Mouse (Mus musculus) embryonic fibroblast, embryonic 13.5 days (primary cell): ENCODE results near the gene Cdkl2. TPM values are rescaled to one million over a fixed set of nuclear protein-coding genes. Genes with fewer than 3 reads are reported as not detected.

ENCODE experiments used
- H3K27ac ChIP-seq: 2 replicates; pipeline ENCODE4 v1.5.1; 2012; ENCODE audit warnings: low read length, control low read depth, inconsistent platforms; ENCODE audit not compliant: insufficient read depth
- H3K4me1 ChIP-seq: 2 replicates; pipeline ENCODE4 v1.6.1; 2011; ENCODE audit warnings: low read length; ENCODE audit not compliant: control insufficient read depth, insufficient read depth
- H3K4me3 ChIP-seq: 2 replicates; pipeline ENCODE4 v1.5.1; 2011; ENCODE audit warnings: mild to moderate bottlenecking, control low read depth, low read length; ENCODE audit not compliant: insufficient read depth
- CTCF ChIP-seq: IDR thresholded peaks from 2 replicates; pipeline ENCODE4 v1.5.1; 2011; ENCODE audit warnings: mild to moderate bottlenecking, control low read depth, low read length, moderate library complexity, borderline replicate concordance; ENCODE audit not compliant: insufficient read depth
- POLR2A ChIP-seq: IDR thresholded peaks from 2 replicates; pipeline ENCODE4 v1.6.1; 2011; ENCODE audit warnings: low read depth, mild to moderate bottlenecking, control low read depth, low read length, moderate library complexity
- polyA plus RNA-seq: library from polyadenylated mRNA; stranded (reverse); fragments of >200 nt; gene quantifications from 2 replicates; pipeline ENCODE4 v1.2.4, GENCODE M21; 2011; ENCODE audit warnings: low read depth; ENCODE audit not compliant: missing spikeins, insufficient read length

Cdkl2 gene
- polyA plus RNA-seq, result 3.2 and 4.7 TPM in 2 replicates

DNA sequence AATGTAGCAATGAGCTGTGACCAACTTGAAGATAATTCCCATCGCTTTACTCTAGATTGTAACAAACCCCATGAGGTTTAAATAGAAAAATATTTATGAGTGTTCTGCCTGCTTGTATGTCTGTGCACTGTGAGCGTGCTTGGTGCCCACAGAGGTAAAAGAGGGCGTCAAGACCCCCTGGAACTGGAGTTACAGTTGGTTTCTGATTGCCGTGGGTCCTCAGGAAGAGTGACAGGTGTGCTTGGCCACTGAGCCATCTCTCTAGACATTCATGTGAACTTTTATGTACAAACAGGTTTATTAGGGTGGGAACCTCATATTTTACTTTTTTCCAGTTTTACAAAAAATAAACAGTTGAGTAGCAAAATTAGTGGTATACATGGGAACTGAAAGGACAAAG lies at the start of gene Cdkl2:
TSS of gene Cdkl2 (minus strand) at position 101 of the 400 bp plus-strand sequence.
- Histone ChIP-seq H3K27ac (no peak within 1 kb of the TSS), H3K4me1 (no peaks in the 10 kb centered on the region), H3K4me3 (peak within 1 kb of the TSS; percentile 70)
- TF ChIP-seq POLR2A, result no peak
- TF ChIP-seq CTCF, result no peak

- TF ChIP-seq CTCF, result no peak
- H3K4me1 ChIP-seq, result no peaks in the 10 kb centered on the region
- no peak overlapping the region for H3K27ac ChIP-seq
- no peak overlapping the region for H3K4me3 ChIP-seq
Measured at GRCm38 (mm10) chr5:92087469-92087868, 43.8 kb upstream of the Cdkl2 start.

DNA sequence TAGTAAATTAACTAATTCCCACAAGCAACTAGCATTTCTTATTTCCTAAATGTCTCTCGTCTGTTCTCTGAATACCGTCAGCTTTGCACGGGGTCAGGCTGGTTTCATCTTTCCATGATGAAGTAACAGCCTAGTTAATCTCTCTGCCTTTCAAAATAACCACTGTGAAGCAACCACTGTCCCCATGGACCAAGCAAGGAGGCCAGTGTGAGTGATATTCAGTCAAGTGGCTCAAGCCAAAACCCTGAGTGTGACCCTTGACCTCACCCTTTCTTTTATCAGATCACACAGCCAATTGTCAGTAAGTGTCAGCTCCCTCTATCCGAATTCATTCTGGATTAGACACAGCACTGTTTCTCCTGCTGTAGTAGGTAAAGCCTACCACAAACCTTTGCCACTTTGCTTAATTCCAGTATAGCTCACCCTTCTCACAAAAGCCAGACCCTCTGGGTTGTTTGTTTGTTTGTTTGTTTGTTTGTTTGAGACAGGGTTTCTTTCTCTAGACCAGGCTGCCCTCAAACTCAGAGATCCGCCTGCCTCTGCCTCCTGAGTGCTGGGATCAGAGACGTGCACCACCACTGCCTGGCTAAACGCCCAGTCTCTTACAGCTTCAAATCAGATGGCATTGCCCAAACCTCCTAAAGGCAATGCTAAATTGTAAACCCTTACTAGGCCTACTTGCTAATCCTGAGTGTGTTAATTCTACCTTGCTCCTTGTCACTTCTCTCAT lies 42.3 kb upstream of the Cdkl2 start:
- TF ChIP-seq CTCF (no peak), POLR2A (no peak)
- H3K4me3 ChIP-seq, result no peak overlapping the region
- no peak overlapping the region for H3K27ac ChIP-seq

DNA sequence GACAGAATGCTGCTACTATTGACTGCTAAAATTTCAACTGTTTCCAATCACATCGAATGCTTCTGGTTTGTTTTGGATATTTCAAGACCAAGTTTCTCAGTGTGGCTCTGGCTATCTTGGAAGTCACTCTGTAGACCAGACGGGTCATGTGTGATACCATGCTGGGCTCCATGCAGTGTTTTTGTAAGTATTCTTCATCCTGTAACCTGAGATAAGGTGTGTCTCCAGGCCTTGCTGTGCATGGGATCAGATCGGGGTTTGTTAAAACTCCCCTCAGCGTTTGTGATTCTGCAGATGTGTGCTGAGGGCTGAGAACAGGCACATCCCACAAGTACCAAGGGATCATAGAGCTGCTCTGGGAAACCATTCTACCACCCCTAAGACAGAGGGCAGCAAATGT lies 41.6 kb upstream of the Cdkl2 start:
- Histone ChIP-seq H3K4me1 (peaks cover 6% of the 10 kb centered on the region), H3K27ac (no peak overlapping the region), H3K4me3 (no peak overlapping the region)
- TF ChIP-seq CTCF (no peak), POLR2A (no peak)

More for the DNA sequence above, 42.3 kb upstream of the Cdkl2 start:
- H3K4me1 ChIP-seq, result peaks cover 3% of the 10 kb centered on the region

DNA sequence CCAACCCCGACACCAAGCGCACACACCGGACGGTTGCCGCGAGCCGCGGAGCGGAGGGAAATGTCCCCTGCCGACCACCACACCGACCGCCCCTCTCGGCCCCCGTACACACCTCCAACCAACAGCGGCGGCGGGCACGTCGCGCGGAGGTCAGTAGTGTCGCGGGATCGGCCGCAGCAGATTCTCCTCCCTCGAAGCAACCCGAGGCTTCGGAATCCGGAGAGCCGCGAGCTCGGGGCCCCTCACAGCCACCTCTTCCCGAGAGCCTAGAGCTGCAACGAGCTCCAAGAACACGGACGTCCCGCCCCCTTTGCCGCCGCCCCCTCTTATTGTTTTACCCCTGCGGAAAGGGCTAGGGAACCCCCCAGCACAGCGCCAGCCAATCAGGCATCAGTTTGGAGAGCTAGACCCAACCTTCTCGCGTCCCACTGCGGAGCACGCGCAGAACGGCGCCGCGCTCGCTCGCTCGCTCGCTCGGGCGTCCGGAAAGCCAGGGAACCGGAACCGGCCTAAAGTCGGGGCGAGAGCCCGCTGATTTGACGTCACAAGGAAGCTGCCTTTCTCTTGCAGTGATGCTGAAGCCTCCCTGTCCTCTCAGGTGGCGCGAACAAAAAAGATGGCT lies 39.8 kb upstream of the Cdkl2 start, which contains the start of gene G3bp2:
TSS of gene G3bp2 (minus strand) at position 303 of the 622 bp plus-strand sequence.
- Histone ChIP-seq H3K4me3 (peak within 1 kb of the TSS; percentile 91), H3K4me1 (peaks cover 8% of the 10 kb centered on the region), H3K27ac (peak within 1 kb of the TSS; percentile 79)
- TF ChIP-seq CTCF, result no peak
- peak; percentile 66 for TF ChIP-seq POLR2A

DNA sequence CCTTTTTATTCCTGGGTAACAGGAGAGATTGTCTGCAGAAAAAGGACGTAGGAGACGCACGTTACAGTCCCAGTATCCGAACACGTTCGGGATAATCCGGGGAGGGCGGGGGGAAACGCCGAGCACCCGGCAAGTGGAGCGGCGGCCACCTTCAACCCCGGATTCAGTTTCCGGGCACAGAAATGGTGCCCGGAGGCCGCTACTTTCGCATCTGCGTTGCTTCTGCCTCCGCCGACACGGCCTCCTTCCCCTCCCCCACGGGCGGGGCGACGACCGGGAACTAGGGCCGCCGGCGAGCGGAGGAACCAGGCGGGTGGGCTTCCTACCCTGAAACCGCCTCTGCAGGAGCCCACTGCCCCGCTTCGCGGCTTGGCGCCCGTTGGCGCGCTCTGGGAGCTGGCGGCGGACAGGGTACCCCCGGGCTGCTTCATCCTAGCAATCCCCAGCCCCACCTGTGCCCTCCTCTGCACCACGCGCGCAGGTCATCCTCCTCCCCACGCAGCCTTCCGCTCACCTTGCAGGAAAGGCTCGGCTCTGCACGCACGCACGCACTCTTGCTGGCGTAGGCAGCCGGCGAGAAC lies 39.2 kb upstream of the Cdkl2 start:
- TF ChIP-seq CTCF (no peak), POLR2A (no peak; the same call in none of the 2 replicates)
- H3K4me1 ChIP-seq, result peaks cover 8% of the 10 kb centered on the region
- peak overlapping the region; percentile 91 for H3K4me3 ChIP-seq
- H3K27ac ChIP-seq, result peak overlapping the region; percentile 79

DNA sequence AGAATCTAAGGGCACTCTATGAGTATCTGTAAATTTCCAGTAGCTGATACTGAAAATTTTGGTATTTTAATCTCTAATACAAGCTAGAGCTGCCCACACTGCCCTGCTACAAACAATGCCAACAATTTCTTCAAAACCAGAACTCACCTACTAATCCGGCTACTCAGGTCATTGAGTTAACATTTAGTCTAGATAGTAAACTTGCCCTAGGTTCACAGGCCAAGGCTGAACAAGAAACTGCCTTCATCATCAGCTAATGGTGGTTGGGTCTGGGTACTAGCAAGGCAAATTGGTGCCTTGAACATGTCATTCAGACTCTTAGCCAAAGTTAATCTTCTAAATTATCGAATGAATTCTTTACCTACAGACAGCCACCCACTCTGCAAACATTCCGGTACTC lies 37.6 kb upstream of the Cdkl2 start:
- Histone ChIP-seq H3K4me3 (peak overlapping the region; percentile 91), H3K4me1 (peaks cover 8% of the 10 kb centered on the region), H3K27ac (no peak overlapping the region)
- no peak for TF ChIP-seq POLR2A
- no peak for TF ChIP-seq CTCF

GRCm38 (mm10) chr5:92080400-92080799 lies 36.7 kb upstream of the Cdkl2 start:
- no peak overlapping the region for H3K27ac ChIP-seq
- TF ChIP-seq CTCF, result no peak
- TF ChIP-seq POLR2A, result no peak
- peaks cover 8% of the 10 kb centered on the region for H3K4me1 ChIP-seq
- H3K4me3 ChIP-seq, result no peak overlapping the region

DNA sequence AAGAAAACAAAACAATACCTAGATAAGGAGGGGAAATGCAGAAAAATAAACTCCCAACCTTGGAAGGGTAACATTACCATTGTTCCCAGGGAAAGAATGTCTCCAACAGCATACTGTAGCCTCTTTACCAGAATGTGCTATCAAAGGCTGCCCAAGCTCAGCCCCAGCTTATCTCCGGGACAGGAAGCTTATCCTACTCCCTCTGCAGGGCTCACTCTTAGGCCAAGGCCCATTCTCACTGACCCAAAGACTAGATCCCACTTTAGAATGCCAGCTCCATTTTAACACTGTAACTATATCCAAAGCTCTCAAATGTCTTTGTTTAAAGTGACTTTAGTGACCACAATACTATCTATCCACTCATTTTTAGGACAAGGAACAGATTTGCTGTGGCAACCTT lies 35.6 kb upstream of the Cdkl2 start:
- Histone ChIP-seq H3K27ac (no peak overlapping the region), H3K4me1 (peaks cover 8% of the 10 kb centered on the region), H3K4me3 (no peak overlapping the region)
- no peak for TF ChIP-seq CTCF
- no peak for TF ChIP-seq POLR2A

- TF ChIP-seq CTCF (no peak), POLR2A (no peak)
- Histone ChIP-seq H3K4me3 (no peak overlapping the region), H3K4me1 (peaks cover 8% of the 10 kb centered on the region), H3K27ac (no peak overlapping the region)
Measured at GRCm38 (mm10) chr5:92078751-92079150, 35.1 kb upstream of the Cdkl2 start.
